Mouse (Mus musculus): ENCODE measurements around the gene Zfp956.

GRCm38 (mm10) chr6:47943721-47944120, 9.5 kb upstream of the Zfp956 start:
- TF ChIP-seq CTCF (IDR thresholded peaks at IDR 0.05; ENCODE audit: low read depth) (no peak), EP300 (IDR thresholded peaks at IDR 0.05; ENCODE audit: low read depth) (no peak)

Measured in liver, postnatal 0 days (tissue).